ENCODE assay signal across 8 mouse cellular contexts in genomic region chr5:151142671-151143601, GRCm38 (mm10).
DNase-seq lines count a peak whose midpoint lies in the region; ATAC-seq and TF ChIP-seq lines count a peak whose summit lies in the region.

No protein-coding gene starts in this region.

- no peaks in the 10 kb centered on the region for H3K9me3 ChIP-seq in embryonic facial prominence, embryonic 13.5 days
- H3K9me3 ChIP-seq in heart, embryonic 13.5 days, result no peaks in the 10 kb centered on the region
- no peaks in the 10 kb centered on the region for H3K9me3 ChIP-seq in midbrain, embryonic 10.5 days (replicated peaks)

- H3K27me3 ChIP-seq in liver, adult 2 months (ENCODE audit: control insufficient read depth, insufficient read depth, low read length), result no peaks in the 10 kb centered on the region
- H3K27me3 ChIP-seq in embryonic facial prominence, embryonic 13.5 days, result no peaks in the 10 kb centered on the region
- no peaks in the 10 kb centered on the region for H3K27me3 ChIP-seq in heart, embryonic 13.5 days (replicated peaks)
- H3K27me3 ChIP-seq in midbrain, embryonic 10.5 days (ENCODE audit: low read depth, poor library complexity, severe bottlenecking), result no peaks in the 10 kb centered on the region

- H3K79me2 ChIP-seq in liver, adult 2 months (ENCODE audit: control insufficient read depth, insufficient read depth, low read length), result peaks cover 22% of the 10 kb centered on the region; the same call in 1 of the 2 replicates

- H3K4me1 ChIP-seq in liver, adult 2 months (ENCODE audit: control insufficient read depth, insufficient read depth, low read length), result peaks cover 37% of the 10 kb centered on the region
- peaks cover 19% of the 10 kb centered on the region for H3K4me1 ChIP-seq in embryonic facial prominence, embryonic 13.5 days
- peaks cover 31% of the 10 kb centered on the region for H3K4me1 ChIP-seq in heart, embryonic 13.5 days
- H3K4me1 ChIP-seq in midbrain, embryonic 10.5 days, result peaks cover 29% of the 10 kb centered on the region

- no peak for DNase-seq in liver, adult 2 months (ENCODE audit: extremely low read depth, low read depth, low spot score)
- no peak for DNase-seq in liver
- peak; percentile 28 for DNase-seq in kidney, postnatal 14 days
- DNase-seq in midbrain, embryonic 10.5 days (ENCODE audit: low spot score), result peak; percentile 36
- no peak for DNase-seq in spleen, adult 18-20 months
- no peak for DNase-seq in spleen, adult 12 weeks (ENCODE audit: low spot score)

- no peak for TF ChIP-seq POLR2A in liver, adult 2 months (IDR thresholded peaks at IDR 0.05; ENCODE audit: extremely low read depth, insufficient read depth, low read length)

- H3K27ac ChIP-seq in liver, adult 2 months (replicated peaks; ENCODE audit: insufficient read depth, low read depth, low read length), result peak overlapping the region; percentile 87
- peak overlapping the region; percentile 72 for H3K27ac ChIP-seq in embryonic facial prominence, embryonic 13.5 days
- peak overlapping the region; percentile 79 for H3K27ac ChIP-seq in heart, embryonic 13.5 days (replicated peaks)
- peak overlapping the region; percentile 82 for H3K27ac ChIP-seq in midbrain, embryonic 10.5 days (replicated peaks)

- peak overlapping the region; percentile 33 for H3K9ac ChIP-seq in liver, adult 2 months (ENCODE audit: low read depth, low read length)
- peak overlapping the region; percentile 46; the same call in 1 of the 2 replicates for H3K9ac ChIP-seq in embryonic facial prominence, embryonic 13.5 days
- H3K9ac ChIP-seq in heart, embryonic 13.5 days, result peak overlapping the region; percentile 61

- H3K36me3 ChIP-seq in liver, adult 2 months (ENCODE audit: control insufficient read depth, insufficient read depth, low read length), result no peaks in the 10 kb centered on the region
- H3K36me3 ChIP-seq in embryonic facial prominence, embryonic 13.5 days, result no peaks in the 10 kb centered on the region
- no peaks in the 10 kb centered on the region for H3K36me3 ChIP-seq in heart, embryonic 13.5 days
- no peaks in the 10 kb centered on the region for H3K36me3 ChIP-seq in midbrain, embryonic 10.5 days

- no peak overlapping the region for H3K4me2 ChIP-seq in embryonic facial prominence, embryonic 13.5 days
- no peak overlapping the region for H3K4me2 ChIP-seq in heart, embryonic 13.5 days

- no peak overlapping the region for H3K4me3 ChIP-seq in liver, adult 2 months (ENCODE audit: insufficient read depth, low read depth, low read length)
- H3K4me3 ChIP-seq in embryonic facial prominence, embryonic 13.5 days, result no peak overlapping the region
- no peak overlapping the region for H3K4me3 ChIP-seq in heart, embryonic 13.5 days
- no peak overlapping the region for H3K4me3 ChIP-seq in midbrain, embryonic 10.5 days

- WGBS in liver, adult 2 months, result 19% methylated on average over 11 of the region's 11 CpGs
- WGBS in embryonic facial prominence, embryonic 13.5 days, result 17% methylated on average over 11 of the region's 11 CpGs
- 33% methylated on average over 11 of the region's 11 CpGs for WGBS in heart, embryonic 13.5 days
- WGBS in midbrain, embryonic 10.5 days, result 17% methylated on average over 11 of the region's 11 CpGs

- TF ChIP-seq CTCF in liver, adult 2 months (IDR thresholded peaks at IDR 0.05; ENCODE audit: low read depth, low read length), result no peak

- no peak for ATAC-seq in embryonic facial prominence, embryonic 13.5 days (ENCODE audit: insufficient number of reproducible peaks, insufficient read depth, low FRiP score, low TSS enrichment, low read depth)
- no peak for ATAC-seq in heart, embryonic 13.5 days (ENCODE audit: extremely low read depth, insufficient number of reproducible peaks, low FRiP score, low TSS enrichment)

Comparison
In these comparisons a context has a peak if more than half of its experiments do, and no peak if none do; other contexts are left out.
1. DNase-seq: peak in kidney, postnatal 14 days (single experiment) and midbrain, embryonic 10.5 days (single experiment); none in liver, adult 2 months (single experiment), liver (single experiment), spleen, adult 18-20 months (0 of 2) and spleen, adult 12 weeks (single experiment).
2. Peak in every context shown above with its lines, with median percentiles within 50 percentile points of each other: H3K27ac ChIP-seq and H3K9ac ChIP-seq.